Mouse (Mus musculus) hindbrain, embryonic 14.5 days (tissue): ENCODE measurements around the gene Aspscr1. TPM values are rescaled to one million over a fixed set of nuclear protein-coding genes. Genes with fewer than 3 reads are reported as not detected.

ENCODE experiments used
- ATAC-seq: fragments of 200-750 bp; cut with Nextera tagmentation; 2 replicates; pipeline ENCODE4 v1.8.0; 2017; ENCODE audit warnings: moderate number of reproducible peaks, mild to moderate bottlenecking, moderate TSS enrichment, moderate library complexity; ENCODE audit not compliant: low FRiP score
- DNase-seq: peaks from one replicate; pipeline ENCODE4 v3.0.0-alpha.2; 2015; ENCODE audit warnings: low spot score
- H3K27ac ChIP-seq: fragments of 300-500 bp; sonication (generic); 2 replicates; pipeline ENCODE4 v1.5.1; 2014; ENCODE audit warnings: mild to moderate bottlenecking, moderate library complexity
- H3K27me3 ChIP-seq: fragments of 300-500 bp; sonication (generic); 2 replicates; pipeline ENCODE4 v1.6.1; 2014; ENCODE audit warnings: mild to moderate bottlenecking, low read length, mixed read lengths; ENCODE audit not compliant: control insufficient read depth, insufficient read depth
- H3K36me3 ChIP-seq: fragments of 300-500 bp; sonication (generic); replicated peaks from 2 replicates; pipeline ENCODE4 v1.6.1; 2014; ENCODE audit not compliant: control insufficient read depth, insufficient read depth
- H3K4me1 ChIP-seq: fragments of 300-500 bp; sonication (generic); replicated peaks from 2 replicates; pipeline ENCODE4 v1.6.1; 2014; ENCODE audit warnings: antibody characterized with exemption, low read length, mixed read lengths; ENCODE audit not compliant: control insufficient read depth, insufficient read depth
- H3K4me2 ChIP-seq: fragments of 300-500 bp; sonication (generic); replicated peaks from 2 replicates; pipeline ENCODE4 v1.6.1; 2014; ENCODE audit warnings: mild to moderate bottlenecking, moderate library complexity
- H3K4me3 ChIP-seq: fragments of 300-500 bp; sonication (generic); replicated peaks from 2 replicates; pipeline ENCODE4 v1.5.1; 2014; ENCODE audit warnings: mild to moderate bottlenecking, low read length
- H3K9ac ChIP-seq: fragments of 300-500 bp; sonication (generic); 2 replicates; pipeline ENCODE4 v1.6.1; 2014
- H3K9me3 ChIP-seq: fragments of 300-500 bp; sonication (generic); 2 replicates; pipeline ENCODE4 v1.6.1; 2016; ENCODE audit warnings: low read length; ENCODE audit not compliant: control insufficient read depth
- WGBS: fragments of 180-500 bp; shearing (Covaris S2); extraction: QIAGEN DNeasy Blood & Tissue Kit; methylation state at CpG from one replicate; pipeline ENCODE4 v1.1.7; 2014; 5-methylcytosine and 5-hydroxymethylcytosine counted together
- polyA plus RNA-seq: library from polyadenylated mRNA; unstranded; fragments of >200 nt; fragmentation: Nextera tagmentation; extraction: Ambion mirVana; gene quantifications from 2 replicates; pipeline ENCODE4 v1.2.1, GENCODE M21; 2014

Aspscr1 gene
- polyA plus RNA-seq, 1 experiment from 2014 or later = 136 TPM

DNA sequence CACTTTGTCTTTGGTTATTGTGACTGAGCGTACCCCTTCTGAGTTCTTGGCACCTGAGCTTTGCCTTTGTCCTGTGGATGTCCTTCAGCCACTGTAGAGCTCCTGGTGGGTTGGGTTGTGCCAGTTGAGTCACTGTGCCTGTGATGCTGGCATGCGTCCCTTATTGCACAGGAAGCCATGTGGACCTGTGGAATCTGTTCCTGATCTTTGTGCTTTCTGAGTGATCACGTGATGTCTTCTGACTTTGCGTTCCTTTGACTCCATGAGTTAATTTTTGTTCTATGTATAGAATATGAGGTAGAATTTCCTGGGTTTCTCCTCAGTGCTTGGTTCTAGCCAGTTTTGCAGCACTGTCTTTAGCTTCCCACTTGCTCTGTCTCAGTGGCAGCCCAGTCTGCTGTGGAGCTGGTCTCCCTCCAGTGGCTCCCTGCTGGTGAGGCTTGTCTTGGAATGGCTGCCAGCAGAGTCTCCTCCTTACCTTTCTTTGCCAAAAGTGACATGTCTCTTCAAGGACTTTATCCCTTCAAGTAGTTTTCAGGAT lies 19.8 kb downstream of the Aspscr1 start:
- H3K27me3 ChIP-seq = no peaks in the 10 kb centered on the region
- H3K4me2 ChIP-seq = no peak overlapping the region
- no peak for ATAC-seq
- H3K4me1 ChIP-seq = no peaks in the 10 kb centered on the region; the same call in 1 of the 2 replicates
- H3K9me3 ChIP-seq = no peaks in the 10 kb centered on the region
- peaks cover 60% of the 10 kb centered on the region for H3K36me3 ChIP-seq
- no peak for DNase-seq
- no peak overlapping the region for H3K27ac ChIP-seq
- no peak overlapping the region for H3K9ac ChIP-seq
- WGBS = 94% methylated on average over 4 of the region's 4 CpGs
- no peak overlapping the region for H3K4me3 ChIP-seq

DNA sequence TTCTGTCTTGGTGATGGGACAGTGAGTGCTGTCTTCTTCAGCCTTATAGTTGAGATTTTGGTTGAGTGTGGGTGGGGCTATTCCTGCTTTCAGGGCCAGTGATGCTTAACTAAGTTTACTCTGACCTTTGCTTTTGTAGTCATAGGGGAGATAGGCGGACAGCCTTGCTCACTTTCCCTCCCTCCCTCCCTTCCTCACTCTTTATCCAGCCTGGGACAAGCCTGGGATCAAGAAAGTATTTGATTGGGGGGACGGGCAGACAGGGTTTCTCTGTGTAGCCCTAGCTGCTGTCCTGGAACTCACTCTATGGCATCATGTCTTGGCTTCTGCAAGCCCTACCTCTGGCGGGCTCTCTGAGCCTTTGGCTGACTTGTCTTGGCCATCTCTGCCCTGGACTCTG lies 20.7 kb downstream of the Aspscr1 start:
- Histone ChIP-seq H3K4me2 (no peak overlapping the region), H3K9me3 (no peaks in the 10 kb centered on the region), H3K36me3 (peaks cover 51% of the 10 kb centered on the region), H3K4me3 (no peak overlapping the region), H3K27ac (no peak overlapping the region), H3K27me3 (no peaks in the 10 kb centered on the region), H3K9ac (no peak overlapping the region), H3K4me1 (no peaks in the 10 kb centered on the region; the same call in 1 of the 2 replicates)
- 58% methylated on average over 3 of the region's 3 CpGs for WGBS
- DNase-seq (no peak), ATAC-seq (no peak)

DNA sequence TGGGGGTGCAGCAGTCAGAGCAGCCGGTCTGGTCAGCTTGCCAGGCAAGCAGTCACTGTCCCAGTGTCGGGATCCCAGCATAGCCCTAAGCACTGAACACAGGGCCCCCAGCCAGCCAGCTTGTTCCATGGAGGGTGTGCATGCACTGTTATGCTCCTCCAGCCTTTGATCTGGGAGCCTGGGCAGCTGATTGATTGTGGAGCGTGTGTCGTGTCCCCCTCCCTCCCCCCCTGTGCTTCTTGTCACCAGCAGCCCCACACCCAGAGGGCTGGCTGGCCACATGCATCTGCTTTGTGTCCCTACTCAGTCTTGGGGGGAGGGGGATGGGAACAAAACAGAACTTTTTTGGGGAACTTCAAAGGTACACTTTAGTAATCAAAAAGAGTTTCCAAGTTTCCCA lies 22.4 kb downstream of the Aspscr1 start:
- no peaks in the 10 kb centered on the region; the same call in 1 of the 2 replicates for H3K4me1 ChIP-seq
- H3K27ac ChIP-seq = no peak overlapping the region
- H3K4me2 ChIP-seq = no peak overlapping the region
- WGBS = 12% methylated on average over 4 of the region's 4 CpGs
- H3K4me3 ChIP-seq = no peak overlapping the region
- no peak for DNase-seq
- H3K36me3 ChIP-seq = peaks cover 43% of the 10 kb centered on the region
- ATAC-seq = peak; percentile 46; the same call in 1 of the 2 replicates
- no peaks in the 10 kb centered on the region for H3K9me3 ChIP-seq
- no peak overlapping the region for H3K9ac ChIP-seq
- no peaks in the 10 kb centered on the region for H3K27me3 ChIP-seq

DNA sequence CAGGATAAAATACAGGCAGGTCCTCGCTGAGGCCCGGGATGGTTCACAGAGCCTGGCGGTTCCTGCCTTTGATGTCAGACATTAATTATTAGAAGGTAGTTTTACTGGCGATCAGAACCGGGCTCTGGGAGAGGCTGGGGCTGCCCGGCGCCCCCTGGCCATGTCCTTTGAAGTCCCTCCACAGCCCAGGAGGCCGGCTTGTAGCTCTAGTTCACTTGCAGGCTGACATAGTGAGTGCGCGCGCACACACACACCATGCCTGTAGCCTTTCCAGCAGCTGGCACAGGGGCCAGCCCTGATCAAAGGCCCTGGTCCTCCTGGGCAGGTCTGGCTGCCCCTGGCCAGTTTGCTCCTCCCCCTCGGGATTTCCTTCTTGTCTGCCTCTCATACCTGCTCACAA lies 22.9 kb downstream of the Aspscr1 start:
- H3K4me3 ChIP-seq = no peak overlapping the region
- H3K27me3 ChIP-seq = no peaks in the 10 kb centered on the region
- no peaks in the 10 kb centered on the region for H3K9me3 ChIP-seq
- DNase-seq (no peak), ATAC-seq (no peak)
- H3K4me1 ChIP-seq = no peaks in the 10 kb centered on the region; the same call in 1 of the 2 replicates
- no peak overlapping the region for H3K27ac ChIP-seq
- no peak overlapping the region for H3K4me2 ChIP-seq
- peaks cover 42% of the 10 kb centered on the region for H3K36me3 ChIP-seq
- no peak overlapping the region for H3K9ac ChIP-seq
- 42% methylated on average over 12 of the region's 12 CpGs for WGBS

DNA sequence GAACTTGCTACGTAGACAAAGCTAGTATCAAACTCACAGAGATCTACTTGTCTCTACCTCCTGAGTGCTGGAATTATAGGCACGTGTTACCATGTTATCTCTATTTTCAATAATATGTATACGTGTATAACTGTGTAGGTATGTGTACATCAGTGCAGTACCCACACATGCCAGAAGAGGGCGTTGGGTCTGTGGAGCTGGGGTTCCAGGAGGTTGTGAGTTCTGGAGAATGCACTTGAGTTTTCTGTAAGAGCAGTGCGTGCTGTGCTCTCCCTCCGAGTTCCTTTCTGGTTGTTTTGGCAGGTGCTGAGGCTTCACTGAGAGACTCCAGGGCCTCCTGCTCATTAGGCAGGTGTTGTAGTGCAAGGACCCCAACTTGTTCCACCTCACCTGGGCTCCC lies 23.8 kb downstream of the Aspscr1 start:
- no peaks in the 10 kb centered on the region for H3K9me3 ChIP-seq
- no peaks in the 10 kb centered on the region for H3K27me3 ChIP-seq
- ATAC-seq (no peak), DNase-seq (no peak)
- no peaks in the 10 kb centered on the region; the same call in 1 of the 2 replicates for H3K4me1 ChIP-seq
- WGBS = 95% methylated on average over 6 of the region's 6 CpGs
- no peak overlapping the region for H3K4me2 ChIP-seq
- peaks cover 45% of the 10 kb centered on the region for H3K36me3 ChIP-seq
- H3K9ac ChIP-seq = no peak overlapping the region
- no peak overlapping the region for H3K4me3 ChIP-seq
- H3K27ac ChIP-seq = no peak overlapping the region

DNA sequence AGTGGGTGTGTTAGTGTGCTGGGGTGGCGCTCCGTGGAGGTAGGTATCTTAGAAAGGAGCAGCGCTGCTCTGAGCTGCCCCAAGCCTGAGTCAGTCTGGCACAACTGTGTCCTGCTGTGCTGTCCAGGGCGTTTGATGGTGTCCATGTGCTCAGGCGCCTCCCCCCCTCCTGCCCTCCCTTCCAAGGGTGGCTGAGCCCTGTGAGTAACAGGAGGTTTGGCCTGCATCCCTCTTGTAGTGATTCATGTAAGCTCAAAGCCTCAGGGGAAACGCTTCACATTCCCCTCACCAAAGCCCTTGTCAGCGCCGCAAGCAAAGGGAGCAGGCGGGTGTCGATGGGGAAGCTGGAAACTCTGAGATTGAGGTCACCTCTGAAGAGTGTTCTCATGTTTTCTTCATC lies 25.0 kb downstream of the Aspscr1 start:
- H3K4me3 ChIP-seq = no peak overlapping the region
- no peak for ATAC-seq
- 68% methylated on average over 10 of the region's 10 CpGs for WGBS

DNA sequence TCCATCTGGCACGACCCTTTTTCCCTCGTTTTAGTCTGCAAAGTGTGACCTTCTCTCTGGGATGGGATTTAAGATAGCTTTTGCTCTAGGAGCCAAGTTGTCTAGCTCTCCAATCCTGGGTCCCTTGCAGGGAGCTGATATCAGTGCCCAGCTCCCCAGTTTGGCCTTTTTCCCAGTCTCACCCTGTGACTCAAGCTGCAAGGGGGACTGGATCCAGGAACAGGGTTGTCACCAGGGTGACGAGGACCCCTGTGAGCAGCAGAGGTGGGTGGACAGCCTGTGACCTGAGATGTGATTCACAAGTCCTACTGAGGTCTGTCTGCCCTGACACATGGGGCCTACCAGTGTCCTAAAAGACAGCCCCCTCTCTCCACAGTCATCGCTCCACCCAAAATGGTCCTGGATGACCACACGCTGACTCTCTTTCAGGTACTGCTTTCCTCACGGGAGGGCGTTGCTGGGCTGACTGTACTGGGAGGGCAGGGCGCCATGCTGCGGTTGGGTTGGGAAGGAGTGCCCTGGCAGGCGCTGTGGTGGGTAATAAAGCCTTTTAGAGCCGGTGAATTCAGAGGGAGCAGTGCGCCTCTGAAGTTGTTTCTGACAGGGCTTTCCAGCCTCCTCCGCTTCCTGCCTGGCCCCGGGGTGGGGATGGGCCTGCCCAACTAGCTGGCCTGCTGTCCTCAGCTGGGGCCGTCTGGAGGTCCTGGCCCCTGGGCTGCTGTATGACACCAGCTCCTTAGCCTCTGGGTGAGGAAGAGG lies 31.1 kb downstream of the Aspscr1 start:
- H3K27me3 ChIP-seq = no peaks in the 10 kb centered on the region
- 37% methylated on average over 15 of the region's 15 CpGs for WGBS
- no peak for ATAC-seq
- peaks cover 13% of the 10 kb centered on the region; the same call in 1 of the 2 replicates for H3K4me1 ChIP-seq
- no peak overlapping the region for H3K4me3 ChIP-seq
- H3K27ac ChIP-seq = no peak overlapping the region
- H3K9ac ChIP-seq = peak overlapping the region; percentile 20; the same call in 1 of the 2 replicates
- no peak overlapping the region for H3K4me2 ChIP-seq
- no peaks in the 10 kb centered on the region for H3K9me3 ChIP-seq
- H3K36me3 ChIP-seq = peaks cover 51% of the 10 kb centered on the region
- DNase-seq = no peak

More for the DNA sequence above, 25.0 kb downstream of the Aspscr1 start:
- H3K36me3 ChIP-seq = peaks cover 45% of the 10 kb centered on the region
- H3K27me3 ChIP-seq = no peaks in the 10 kb centered on the region
- no peak overlapping the region for H3K9ac ChIP-seq
- no peak overlapping the region for H3K4me2 ChIP-seq
- DNase-seq = no peak
- H3K4me1 ChIP-seq = no peaks in the 10 kb centered on the region; the same call in 1 of the 2 replicates
- no peaks in the 10 kb centered on the region for H3K9me3 ChIP-seq
- no peak overlapping the region for H3K27ac ChIP-seq

DNA sequence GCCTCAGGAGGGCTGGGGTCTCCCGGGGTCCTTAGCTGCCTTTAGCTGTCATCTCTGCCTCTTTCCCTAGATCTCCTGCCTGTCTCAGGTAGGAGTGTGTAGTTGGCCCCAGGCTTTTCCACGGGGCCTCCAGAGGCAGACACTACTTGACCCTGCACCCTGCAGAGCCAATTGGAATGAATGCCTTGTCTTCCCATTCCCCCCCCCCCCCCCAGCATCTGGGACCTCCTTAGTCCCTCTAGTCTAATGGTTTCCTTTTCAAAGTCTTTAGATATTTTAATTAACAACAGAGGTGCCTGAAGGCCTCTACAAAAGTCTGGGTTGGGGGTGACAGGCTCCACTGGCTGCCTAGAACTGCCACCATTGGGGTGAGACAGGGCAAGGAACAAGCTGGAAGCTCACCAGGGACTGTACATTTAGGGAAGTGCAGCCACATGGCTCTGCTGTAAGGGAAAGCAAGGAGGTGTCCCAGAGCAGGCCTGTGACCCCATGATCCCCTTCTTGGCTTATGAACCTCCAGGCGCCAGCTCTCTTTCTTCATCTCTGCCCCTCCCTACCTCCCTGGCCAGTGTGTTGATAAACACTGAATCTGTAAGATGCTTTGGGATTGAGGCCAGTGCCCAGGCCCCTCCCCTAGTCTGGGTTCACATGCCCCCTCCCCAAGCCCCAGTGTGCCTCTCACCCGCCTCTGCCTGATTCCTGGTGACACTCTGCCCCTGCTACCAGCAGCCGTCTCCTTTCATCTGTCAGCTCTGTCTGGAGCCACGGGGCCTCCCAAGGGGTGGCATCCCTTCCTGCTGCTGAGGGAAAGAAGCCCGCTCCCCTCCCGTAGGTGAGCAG lies 31.9 kb downstream of the Aspscr1 start:
- Histone ChIP-seq H3K4me2 (no peak overlapping the region), H3K4me3 (no peak overlapping the region), H3K9ac (peak overlapping the region; percentile 20; the same call in 1 of the 2 replicates), H3K9me3 (no peaks in the 10 kb centered on the region), H3K36me3 (peaks cover 50% of the 10 kb centered on the region), H3K27ac (no peak overlapping the region), H3K4me1 (peaks cover 13% of the 10 kb centered on the region; the same call in 1 of the 2 replicates), H3K27me3 (no peaks in the 10 kb centered on the region)
- 14% methylated on average over 8 of the region's 8 CpGs for WGBS
- DNase-seq (no peak), ATAC-seq (no peak)

DNA sequence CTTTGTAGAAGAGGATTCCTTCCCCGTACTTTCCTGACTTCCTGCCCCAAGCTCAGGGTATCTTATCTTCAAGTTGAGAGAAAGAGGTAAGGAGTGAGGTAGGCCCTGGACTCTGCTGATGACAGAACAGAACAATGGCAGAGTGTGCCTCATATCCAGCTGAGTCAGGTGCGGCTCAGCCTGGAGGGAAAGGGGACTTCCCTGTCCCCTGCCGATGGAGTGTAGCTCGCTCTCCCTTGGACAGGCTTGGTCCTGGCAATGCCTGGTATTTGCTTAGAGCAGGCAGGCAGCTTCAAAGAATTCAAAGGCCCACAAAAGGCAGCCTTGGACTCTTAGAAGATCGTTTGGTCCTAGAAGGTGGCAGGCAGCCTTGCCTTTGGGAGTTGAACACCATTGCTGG lies 33.3 kb downstream of the Aspscr1 start:
- peaks cover 13% of the 10 kb centered on the region; the same call in 1 of the 2 replicates for H3K4me1 ChIP-seq
- no peak overlapping the region for H3K4me2 ChIP-seq
- H3K27me3 ChIP-seq = no peaks in the 10 kb centered on the region
- no peak overlapping the region for H3K9ac ChIP-seq
- no peaks in the 10 kb centered on the region for H3K9me3 ChIP-seq
- no peak for ATAC-seq
- 67% methylated on average over 5 of the region's 5 CpGs for WGBS
- peaks cover 53% of the 10 kb centered on the region for H3K36me3 ChIP-seq
- no peak for DNase-seq
- H3K27ac ChIP-seq = no peak overlapping the region
- no peak overlapping the region for H3K4me3 ChIP-seq
